Mouse (Mus musculus) kidney, adult 9 months (tissue): ENCODE data around the gene Bhlha15.

ENCODE experiments used
- DNase-seq: peaks from one replicate; pipeline ENCODE4 v3.0.0; 2022

Bhlha15 gene

DNA sequence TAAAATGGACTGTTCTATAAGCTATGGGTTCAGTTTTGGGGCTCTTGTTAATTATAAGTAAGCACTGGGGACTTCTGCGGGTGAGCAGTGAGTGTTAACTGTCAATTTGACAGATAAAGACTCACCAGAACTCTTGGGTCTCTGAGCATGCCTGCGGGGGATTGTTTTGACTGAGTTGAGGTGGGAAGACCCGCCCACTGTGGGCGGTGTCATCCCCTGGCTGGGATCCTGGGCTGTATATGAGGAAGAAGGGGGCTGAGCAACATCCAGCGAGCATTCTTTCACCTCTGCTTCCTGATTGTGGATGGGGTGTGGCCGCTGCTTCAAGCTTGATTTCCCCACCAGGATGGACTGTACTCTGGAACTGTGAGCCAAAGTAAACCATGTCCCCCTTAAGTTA lies 44.1 kb downstream of the Bhlha15 start:
- DNase-seq: no peak

DNA sequence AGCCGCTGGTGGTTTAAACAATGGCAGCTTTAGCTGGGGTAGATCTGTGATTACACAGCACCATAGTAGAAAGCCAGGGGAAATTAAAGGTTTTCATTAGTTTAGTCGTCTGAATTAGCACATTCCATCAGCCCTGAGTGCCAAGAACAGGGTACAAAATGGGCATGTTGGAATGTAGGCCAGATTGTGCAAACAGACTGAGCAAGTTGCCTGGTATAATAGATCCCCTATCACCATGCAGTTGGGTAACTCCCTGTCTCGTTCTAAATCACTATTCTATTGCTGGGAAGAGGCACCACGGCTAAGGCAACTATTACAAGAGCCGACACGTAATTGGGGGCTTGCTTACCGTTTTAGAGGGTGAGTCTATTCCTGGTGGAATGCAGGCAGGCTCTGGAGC lies 44.6 kb downstream of the Bhlha15 start:
- DNase-seq: no peak

DNA sequence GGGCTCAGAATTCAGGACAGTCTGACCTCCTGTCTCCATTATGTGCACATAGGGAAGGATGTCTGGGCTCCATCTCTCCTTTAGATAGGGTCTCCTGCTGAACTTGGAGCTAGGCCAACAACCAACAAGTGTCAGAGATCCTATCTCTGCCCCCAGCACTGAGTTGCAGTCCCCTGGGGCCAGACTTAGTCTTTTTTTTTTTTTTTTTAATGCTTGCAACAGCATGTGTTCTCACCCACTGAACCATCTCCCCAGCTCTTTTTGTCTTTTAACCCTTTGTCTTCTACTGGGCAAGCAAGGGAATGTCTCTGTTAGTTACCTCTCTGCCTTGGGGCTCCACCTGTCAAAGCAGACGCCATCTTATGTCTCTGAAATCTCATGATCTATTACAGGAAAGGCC lies 48.9 kb downstream of the Bhlha15 start:
- no peak for DNase-seq
